Mouse (Mus musculus) forebrain, postnatal 0 days (tissue): ENCODE data around the gene Kazn. TPM values are rescaled to one million over a fixed set of nuclear protein-coding genes. Genes with fewer than 3 reads are reported as not detected.
A peak's percentile ranks its signal among the peaks of the same experiment; 100 is the strongest.

Source experiments
- ATAC-seq: fragments of 200-750 bp; cut with Nextera tagmentation; 2 replicates; pipeline ENCODE4 v1.8.0; 2017; ENCODE audit warnings: mild to moderate bottlenecking, moderate library complexity
- DNase-seq: peaks from one replicate; pipeline ENCODE4 v3.0.0-alpha.2; 2015
- H3K27ac ChIP-seq: fragments of 300-500 bp; sonication (generic); 2 replicates; pipeline ENCODE4 v1.5.1; 2014; ENCODE audit warnings: low read depth, mild to moderate bottlenecking, antibody characterized with exemption, low read length, moderate library complexity, mixed read lengths
- H3K27me3 ChIP-seq: fragments of 300-500 bp; sonication (generic); 2 replicates; pipeline ENCODE4 v1.6.1; 2014; ENCODE audit warnings: mild to moderate bottlenecking, low read length, mixed read lengths; ENCODE audit not compliant: insufficient read depth
- H3K36me3 ChIP-seq: fragments of 300-500 bp; sonication (generic); 2 replicates; pipeline ENCODE4 v1.6.1; 2014; ENCODE audit warnings: mild to moderate bottlenecking, moderate library complexity; ENCODE audit not compliant: insufficient read depth
- H3K4me1 ChIP-seq: fragments of 300-500 bp; sonication (generic); 2 replicates; pipeline ENCODE4 v1.6.1; 2014; ENCODE audit warnings: antibody characterized with exemption; ENCODE audit not compliant: insufficient read depth
- H3K4me2 ChIP-seq: fragments of 300-500 bp; sonication (generic); 2 replicates; pipeline ENCODE4 v1.6.1; 2014; ENCODE audit warnings: low read depth, mild to moderate bottlenecking, moderate library complexity
- H3K4me3 ChIP-seq: fragments of 300-500 bp; sonication (generic); 2 replicates; pipeline ENCODE4 v1.5.1; 2014; ENCODE audit warnings: low read depth, low read length, mixed read lengths
- H3K9ac ChIP-seq: fragments of 300-500 bp; sonication (generic); 2 replicates; pipeline ENCODE4 v1.6.1; 2014; ENCODE audit warnings: mild to moderate bottlenecking
- H3K9me3 ChIP-seq: fragments of 300-500 bp; sonication (generic); 2 replicates; pipeline ENCODE4 v1.6.1; 2016; ENCODE audit warnings: low read length
- CTCF ChIP-seq: sonication (generic); IDR thresholded peaks from 2 replicates; pipeline ENCODE4 v1.5.1; 2016; ENCODE audit warnings: antibody characterized with exemption, control low read depth, low read depth
- WGBS: fragments of 180-500 bp; shearing (Covaris S2); extraction: QIAGEN DNeasy Blood & Tissue Kit; methylation state at CpG from one replicate; pipeline ENCODE4 v1.1.7; 2014; 5-methylcytosine and 5-hydroxymethylcytosine counted together
- polyA plus RNA-seq: library from polyadenylated mRNA; unstranded; fragments of >200 nt; fragmentation: Nextera tagmentation; extraction: Ambion mirVana; gene quantifications from 2 replicates; pipeline ENCODE4 v1.2.1, GENCODE M21; 2015
- total RNA-seq: library from RNA; depleted of rRNA; stranded (reverse); fragments of >200 nt; gene quantifications from 2 replicates; pipeline ENCODE4 v1.2.3, GENCODE M21; 2014; rRNA removed

The Kazn gene
- total RNA-seq, result 48.4 and 56.4 TPM in 2 replicates
- polyA plus RNA-seq, result 15.1 and 18.7 TPM in 2 replicates

GRCm38 (mm10) chr4:142239240-142240126 is at the start of gene Kazn:
Gene Kazn (minus strand): TSS chr4:142239401.
- no peaks in the 10 kb centered on the region for H3K36me3 ChIP-seq
- peak within 1 kb of the TSS; percentile 65 for H3K9ac ChIP-seq
- DNase-seq (peak; percentile 66), ATAC-seq (peak; percentile 74)
- peaks cover 10% of the 10 kb centered on the region for H3K4me1 ChIP-seq
- no peaks in the 10 kb centered on the region; the same call in none of the 2 replicates for H3K27me3 ChIP-seq
- TF ChIP-seq CTCF, result no peak
- peak within 1 kb of the TSS; percentile 100 for H3K4me2 ChIP-seq
- peak within 1 kb of the TSS; percentile 57 for H3K4me3 ChIP-seq
- peak within 1 kb of the TSS; percentile 50; the same call in 1 of the 2 replicates for H3K27ac ChIP-seq
- H3K9me3 ChIP-seq, result no peaks in the 10 kb centered on the region
- 5% methylated on average over 46 of the region's 46 CpGs for WGBS

GRCm38 (mm10) chr4:142285471-142285870 is 46.3 kb upstream of the Kazn start:
- WGBS, result 75% methylated on average over 2 of the region's 2 CpGs
- ATAC-seq (no peak), DNase-seq (no peak)
- H3K4me1 ChIP-seq, result no peaks in the 10 kb centered on the region
- no peak for TF ChIP-seq CTCF
- H3K4me2 ChIP-seq, result no peak overlapping the region
- H3K4me3 ChIP-seq, result no peak overlapping the region
- no peaks in the 10 kb centered on the region for H3K9me3 ChIP-seq
- H3K9ac ChIP-seq, result no peak overlapping the region
- H3K36me3 ChIP-seq, result no peaks in the 10 kb centered on the region
- no peaks in the 10 kb centered on the region for H3K27me3 ChIP-seq
- no peak overlapping the region for H3K27ac ChIP-seq

GRCm38 (mm10) chr4:142283867-142284266 is 44.7 kb upstream of the Kazn start:
- no peaks in the 10 kb centered on the region for H3K27me3 ChIP-seq
- no peaks in the 10 kb centered on the region for H3K36me3 ChIP-seq
- H3K9me3 ChIP-seq, result no peaks in the 10 kb centered on the region
- TF ChIP-seq CTCF, result no peak
- 81% methylated on average over 5 of the region's 5 CpGs for WGBS
- H3K27ac ChIP-seq, result no peak overlapping the region
- no peak overlapping the region for H3K4me3 ChIP-seq
- H3K4me1 ChIP-seq, result no peaks in the 10 kb centered on the region
- no peak for DNase-seq
- no peak for ATAC-seq
- no peak overlapping the region for H3K9ac ChIP-seq
- H3K4me2 ChIP-seq, result no peak overlapping the region

- no peak for TF ChIP-seq CTCF
- H3K9ac ChIP-seq, result no peak overlapping the region
- H3K27ac ChIP-seq, result no peak overlapping the region
- 83% methylated on average over 6 of the region's 6 CpGs for WGBS
- no peak overlapping the region for H3K4me3 ChIP-seq
- ATAC-seq, result no peak
- H3K4me1 ChIP-seq, result peaks cover 5% of the 10 kb centered on the region
- no peak for DNase-seq
- no peaks in the 10 kb centered on the region for H3K36me3 ChIP-seq
- no peaks in the 10 kb centered on the region for H3K27me3 ChIP-seq
- peak overlapping the region; percentile 24; the same call in 1 of the 2 replicates for H3K4me2 ChIP-seq
- H3K9me3 ChIP-seq, result no peaks in the 10 kb centered on the region
Observed at GRCm38 (mm10) chr4:142278197-142278575, 39.0 kb upstream of the Kazn start.

DNA sequence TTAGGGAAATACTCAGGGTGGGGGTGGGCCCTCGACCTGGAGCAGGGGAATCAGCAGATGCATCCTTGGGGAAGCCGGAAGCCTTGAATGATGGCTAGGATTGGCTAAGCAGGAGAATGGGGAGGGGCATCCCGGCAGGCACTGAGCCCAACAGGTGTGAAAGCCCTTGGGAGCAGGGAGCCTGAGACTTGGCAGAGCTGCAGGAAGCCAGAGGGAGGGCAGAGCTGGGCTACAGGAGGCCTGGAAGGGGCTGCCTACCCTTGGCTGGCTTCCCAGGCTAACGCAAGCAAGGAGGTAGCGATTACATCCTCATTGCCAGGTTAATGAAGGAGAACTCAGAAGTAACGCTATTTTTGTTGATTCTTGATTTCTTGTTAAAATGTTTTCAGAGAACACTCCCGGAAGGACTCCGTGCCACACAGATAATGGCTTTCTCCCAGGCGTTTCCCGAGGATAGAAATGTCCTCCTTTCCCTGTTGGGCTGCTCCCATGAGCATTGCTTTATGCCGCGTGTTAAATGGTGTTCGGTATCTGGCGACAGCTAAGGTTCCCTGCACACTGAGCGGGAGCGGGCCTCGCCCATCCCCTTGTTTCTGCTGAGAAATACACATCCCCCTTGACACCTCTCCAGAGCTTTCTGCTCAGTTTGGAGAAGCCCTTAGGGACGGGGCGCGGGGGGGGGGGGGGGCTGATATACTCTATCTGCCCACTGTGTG is 38.4 kb upstream of the Kazn start:
- 30% methylated on average over 20 of the region's 20 CpGs for WGBS
- H3K27ac ChIP-seq, result no peak overlapping the region
- no peaks in the 10 kb centered on the region for H3K9me3 ChIP-seq
- TF ChIP-seq CTCF, result no peak
- DNase-seq, result no peak
- H3K36me3 ChIP-seq, result no peaks in the 10 kb centered on the region
- 0 out of 2 replicates have a peak, but pooled peaks have one; percentile 21 for ATAC-seq
- H3K4me1 ChIP-seq, result peaks cover 5% of the 10 kb centered on the region
- no peaks in the 10 kb centered on the region for H3K27me3 ChIP-seq
- H3K4me2 ChIP-seq, result peak overlapping the region; percentile 24
- no peak overlapping the region for H3K9ac ChIP-seq
- no peak overlapping the region for H3K4me3 ChIP-seq

GRCm38 (mm10) chr4:142275242-142275641 is 36.0 kb upstream of the Kazn start:
- H3K4me1 ChIP-seq, result peaks cover 5% of the 10 kb centered on the region
- H3K27me3 ChIP-seq, result no peaks in the 10 kb centered on the region
- no peaks in the 10 kb centered on the region for H3K9me3 ChIP-seq
- H3K9ac ChIP-seq, result no peak overlapping the region
- DNase-seq (no peak), ATAC-seq (no peak)
- WGBS, result 42% methylated on average over 2 of the region's 2 CpGs
- no peak overlapping the region for H3K4me2 ChIP-seq
- no peak overlapping the region for H3K4me3 ChIP-seq
- TF ChIP-seq CTCF, result peak; percentile 31
- H3K27ac ChIP-seq, result no peak overlapping the region
- H3K36me3 ChIP-seq, result no peaks in the 10 kb centered on the region
